Mouse (Mus musculus): ENCODE measurements around the gene Pbx2. TPM values are rescaled to one million over a fixed set of nuclear protein-coding genes. Genes with fewer than 3 reads are reported as not detected.

Pbx2 gene
- polyA plus RNA-seq, 1 experiment from 2014 or later: 17.9 TPM

- WGBS: 86% methylated on average over 10 of the region's 10 CpGs
- ATAC-seq (replicated peaks; ENCODE audit: low FRiP score) (no peak), DNase-seq (ENCODE audit: low spot score) (no peak)
- H3K4me1 ChIP-seq (replicated peaks; ENCODE audit: control insufficient read depth, insufficient read depth, low read length): peaks cover 18% of the 10 kb centered on the region
- H3K9ac ChIP-seq (ENCODE audit: low read length): no peak overlapping the region
- no peak overlapping the region for H3K27ac ChIP-seq (ENCODE audit: low read depth, low read length)
- no peak overlapping the region for H3K4me3 ChIP-seq (ENCODE audit: low read depth, low read length)
- H3K9me3 ChIP-seq (ENCODE audit: control insufficient read depth, low read length): no peaks in the 10 kb centered on the region
- no peaks in the 10 kb centered on the region for H3K27me3 ChIP-seq (ENCODE audit: control insufficient read depth, insufficient read depth, low read length)
- H3K4me2 ChIP-seq (ENCODE audit: low read depth, low read length, severe bottlenecking): no peak overlapping the region
- no peaks in the 10 kb centered on the region for H3K36me3 ChIP-seq (ENCODE audit: control insufficient read depth, insufficient read depth, low read length)
Measured at GRCm38 (mm10) chr17:34643944-34644343, 52.9 kb downstream of the Pbx2 start.

DNA sequence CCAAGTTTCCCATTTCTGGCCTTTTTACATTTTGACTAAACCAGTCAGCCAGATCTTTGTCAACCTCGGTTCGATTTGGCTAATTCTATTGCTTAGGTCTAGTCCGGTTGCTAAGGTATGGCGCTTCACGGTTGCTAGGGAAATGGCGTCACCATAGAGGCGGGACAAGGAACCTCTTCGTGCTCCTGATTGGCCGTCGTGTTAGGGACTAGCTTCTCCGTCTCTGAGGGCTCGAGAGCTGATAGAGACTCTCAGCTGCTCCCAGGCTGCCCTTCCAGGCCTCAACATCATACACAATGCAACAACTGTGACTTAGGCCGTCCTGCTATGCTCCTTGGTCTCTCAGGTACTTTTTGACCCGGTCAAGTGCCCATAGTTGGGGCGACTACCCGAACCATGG, 53.5 kb downstream of the Pbx2 start, which contains the start of gene Fkbpl:
Gene Fkbpl, plus strand, starts transcription at position 157 of the 400 bp plus-strand sequence.
- Histone ChIP-seq H3K4me2 (ENCODE audit: low read depth, low read length, severe bottlenecking) (peak within 1 kb of the TSS; percentile 59), H3K4me1 (replicated peaks; ENCODE audit: control insufficient read depth, insufficient read depth, low read length) (peaks cover 18% of the 10 kb centered on the region), H3K27ac (ENCODE audit: low read depth, low read length) (no peak within 1 kb of the TSS), H3K9me3 (ENCODE audit: control insufficient read depth, low read length) (no peaks in the 10 kb centered on the region), H3K9ac (ENCODE audit: low read length) (peak within 1 kb of the TSS; percentile 56; the same call in 1 of the 2 replicates), H3K27me3 (ENCODE audit: control insufficient read depth, insufficient read depth, low read length) (no peaks in the 10 kb centered on the region), H3K36me3 (ENCODE audit: control insufficient read depth, insufficient read depth, low read length) (no peaks in the 10 kb centered on the region; the same call in 1 of the 2 replicates), H3K4me3 (ENCODE audit: low read depth, low read length) (peak within 1 kb of the TSS; percentile 51)
- DNase-seq (ENCODE audit: low spot score) (peak; percentile 93), ATAC-seq (replicated peaks; ENCODE audit: low FRiP score) (peak; percentile 77)
- WGBS: under 1% methylated on average over 16 of the region's 16 CpGs

GRCm38 (mm10) chr17:34645256-34645829, 54.3 kb downstream of the Pbx2 start:
- H3K4me1 ChIP-seq (replicated peaks; ENCODE audit: control insufficient read depth, insufficient read depth, low read length): peaks cover 18% of the 10 kb centered on the region
- H3K4me2 ChIP-seq (ENCODE audit: low read depth, low read length, severe bottlenecking): peak overlapping the region; percentile 59
- no peaks in the 10 kb centered on the region for H3K27me3 ChIP-seq (ENCODE audit: control insufficient read depth, insufficient read depth, low read length)
- peaks cover under 1% of the 10 kb centered on the region; the same call in 1 of the 2 replicates for H3K36me3 ChIP-seq (ENCODE audit: control insufficient read depth, insufficient read depth, low read length)
- peak overlapping the region; percentile 51 for H3K4me3 ChIP-seq (ENCODE audit: low read depth, low read length)
- ATAC-seq (replicated peaks; ENCODE audit: low FRiP score): no peak
- H3K9ac ChIP-seq (ENCODE audit: low read length): peak overlapping the region; percentile 56; the same call in 1 of the 2 replicates
- no peaks in the 10 kb centered on the region for H3K9me3 ChIP-seq (ENCODE audit: control insufficient read depth, low read length)
- 39% methylated on average over 10 of the region's 10 CpGs for WGBS
- DNase-seq (ENCODE audit: low spot score): no peak
- H3K27ac ChIP-seq (ENCODE audit: low read depth, low read length): no peak overlapping the region

GRCm38 (mm10) chr17:34645831-34646511, 54.9 kb downstream of the Pbx2 start:
- Histone ChIP-seq H3K4me1 (replicated peaks; ENCODE audit: control insufficient read depth, insufficient read depth, low read length) (peaks cover 17% of the 10 kb centered on the region), H3K27ac (ENCODE audit: low read depth, low read length) (no peak overlapping the region), H3K27me3 (ENCODE audit: control insufficient read depth, insufficient read depth, low read length) (no peaks in the 10 kb centered on the region), H3K9ac (ENCODE audit: low read length) (no peak overlapping the region), H3K4me3 (ENCODE audit: low read depth, low read length) (no peak overlapping the region), H3K9me3 (ENCODE audit: control insufficient read depth, low read length) (no peaks in the 10 kb centered on the region), H3K36me3 (ENCODE audit: control insufficient read depth, insufficient read depth, low read length) (peaks cover 4% of the 10 kb centered on the region; the same call in 1 of the 2 replicates), H3K4me2 (ENCODE audit: low read depth, low read length, severe bottlenecking) (no peak overlapping the region)
- DNase-seq (ENCODE audit: low spot score) (no peak), ATAC-seq (replicated peaks; ENCODE audit: low FRiP score) (no peak)
- 91% methylated on average over 30 of the region's 30 CpGs for WGBS

Other genes starting within 250 kb of the Pbx2 start
- not detected in 2 replicates for gene Btnl2, start 236.4 kb upstream of the Pbx2 start, polyA plus RNA-seq (2014; fragmentation: Nextera tagmentation; extraction: Ambion mirVana)
- not detected in 2 replicates for gene Btnl1, start 214.1 kb upstream of the Pbx2 start, polyA plus RNA-seq (2014; fragmentation: Nextera tagmentation; extraction: Ambion mirVana)
- gene BC051142, start 192.4 kb upstream of the Pbx2 start, polyA plus RNA-seq (2014; fragmentation: Nextera tagmentation; extraction: Ambion mirVana): 1.5 and 2.1 TPM in 2 replicates
- gene Btnl4, start 113.9 kb upstream of the Pbx2 start, polyA plus RNA-seq (2014; fragmentation: Nextera tagmentation; extraction: Ambion mirVana): not detected in 2 replicates
- gene Btnl6, start 73.9 kb upstream of the Pbx2 start, polyA plus RNA-seq (2014; fragmentation: Nextera tagmentation; extraction: Ambion mirVana): not detected in 2 replicates
- gene Notch4, start 27.0 kb upstream of the Pbx2 start, polyA plus RNA-seq (2014; fragmentation: Nextera tagmentation; extraction: Ambion mirVana): 5.9 and 8.7 TPM in 2 replicates
- gene Gpsm3, start 1.5 kb upstream of the Pbx2 start, polyA plus RNA-seq (2014; fragmentation: Nextera tagmentation; extraction: Ambion mirVana): 2.6 and 4.3 TPM in 2 replicates
- 2.4 and 4.0 TPM in 2 replicates for gene Ager, start 6.6 kb downstream of the Pbx2 start, polyA plus RNA-seq (2014; fragmentation: Nextera tagmentation; extraction: Ambion mirVana)
- 158 and 169 TPM in 2 replicates for gene Rnf5, start 12.4 kb downstream of the Pbx2 start, polyA plus RNA-seq (2014; fragmentation: Nextera tagmentation; extraction: Ambion mirVana)
- 93.4 and 101 TPM in 2 replicates for gene Agpat1, start 13.0 kb downstream of the Pbx2 start, polyA plus RNA-seq (2014; fragmentation: Nextera tagmentation; extraction: Ambion mirVana)
- 1.6 and 2.3 TPM in 2 replicates for gene Egfl8, start 24.7 kb downstream of the Pbx2 start, polyA plus RNA-seq (2014; fragmentation: Nextera tagmentation; extraction: Ambion mirVana)
- 26.4 and 29.0 TPM in 2 replicates for gene Ppt2, start 37.2 kb downstream of the Pbx2 start, polyA plus RNA-seq (2014; fragmentation: Nextera tagmentation; extraction: Ambion mirVana)
- gene Prrt1, start 38.3 kb downstream of the Pbx2 start, polyA plus RNA-seq (2014; fragmentation: Nextera tagmentation; extraction: Ambion mirVana): 2.4 and 2.7 TPM in 2 replicates
- 14.5 and 18.2 TPM in 2 replicates for gene Fkbpl, start 53.5 kb downstream of the Pbx2 start, polyA plus RNA-seq (2014; fragmentation: Nextera tagmentation; extraction: Ambion mirVana)
- 79.5 and 82.9 TPM in 2 replicates for gene Atf6b, start 55.9 kb downstream of the Pbx2 start, polyA plus RNA-seq (2014; fragmentation: Nextera tagmentation; extraction: Ambion mirVana)
- gene Tnxb, start 79.3 kb downstream of the Pbx2 start, polyA plus RNA-seq (2014; fragmentation: Nextera tagmentation; extraction: Ambion mirVana): 0.03 TPM in 1 of 2 replicates, not detected in the other
- gene C4b, start 152.6 kb downstream of the Pbx2 start, polyA plus RNA-seq (2014; fragmentation: Nextera tagmentation; extraction: Ambion mirVana): 0.05 TPM in 1 of 2 replicates, not detected in the other
- gene Cyp21a1, start 213.3 kb downstream of the Pbx2 start, polyA plus RNA-seq (2014; fragmentation: Nextera tagmentation; extraction: Ambion mirVana): not detected in 2 replicates
- 26.3 and 28.3 TPM in 2 replicates for gene Stk19, start 245.7 kb downstream of the Pbx2 start, polyA plus RNA-seq (2014; fragmentation: Nextera tagmentation; extraction: Ambion mirVana)
- gene Dxo, start 245.8 kb downstream of the Pbx2 start, polyA plus RNA-seq (2014; fragmentation: Nextera tagmentation; extraction: Ambion mirVana): 78.5 and 84.9 TPM in 2 replicates

All from forebrain, embryonic 11.5 days (tissue).